Mouse (Mus musculus) ES-Bruce4 (cell line): ENCODE measurements at regions not wholly inside any gene's neighbourhood (a gene's known extent, or its start where the extent isn't known, plus 50 kb on each side); places are given as distances from the start of the nearest gene placed in this dataset.

Experiments used
- H3K27ac ChIP-seq: 2 replicates; pipeline ENCODE4 v1.5.1; 2012; ENCODE audit warnings: low read length, inconsistent platforms; ENCODE audit not compliant: insufficient read depth
- H3K27me3 ChIP-seq: 2 replicates; pipeline ENCODE4 v1.6.1; 2012; ENCODE audit warnings: mild to moderate bottlenecking, low read length, inconsistent platforms; ENCODE audit not compliant: control insufficient read depth, poor library complexity, insufficient read depth, severe bottlenecking
- H3K36me3 ChIP-seq: 2 replicates; pipeline ENCODE4 v1.6.1; 2012; ENCODE audit warnings: inconsistent platforms, mild to moderate bottlenecking, low read length, moderate library complexity; ENCODE audit not compliant: control insufficient read depth, poor library complexity, insufficient read depth, severe bottlenecking
- H3K4me1 ChIP-seq: one replicate; pipeline ENCODE4 v1.8.1; 2011; ENCODE audit warnings: low read length; ENCODE audit not compliant: control insufficient read depth, insufficient read depth
- H3K4me3 ChIP-seq: 2 replicates; pipeline ENCODE4 v1.5.1; 2011; ENCODE audit warnings: low read depth, mild to moderate bottlenecking, low read length
- H3K9ac ChIP-seq: 2 replicates; pipeline ENCODE4 v1.6.1; 2012; ENCODE audit warnings: low read depth, mild to moderate bottlenecking, inconsistent platforms; ENCODE audit not compliant: poor library complexity, severe bottlenecking
- H3K9me3 ChIP-seq: replicated peaks from 2 replicates; pipeline ENCODE4 v1.6.1; 2012; ENCODE audit warnings: mild to moderate bottlenecking, low read length, inconsistent platforms; ENCODE audit not compliant: control insufficient read depth, poor library complexity, insufficient read depth, severe bottlenecking
- CTCF ChIP-seq: IDR thresholded peaks from one replicate; pipeline ENCODE4 v1.8.1; 2011; ENCODE audit warnings: low read depth, low read length
- EP300 ChIP-seq: IDR thresholded peaks from 2 replicates; pipeline ENCODE4 v1.6.1; 2011; ENCODE audit warnings: low read depth, low read length; ENCODE audit not compliant: insufficient read depth
- POLR2A ChIP-seq: IDR thresholded peaks from one replicate; pipeline ENCODE4 v1.8.1; 2011; ENCODE audit warnings: low read length; ENCODE audit not compliant: insufficient read depth

DNA sequence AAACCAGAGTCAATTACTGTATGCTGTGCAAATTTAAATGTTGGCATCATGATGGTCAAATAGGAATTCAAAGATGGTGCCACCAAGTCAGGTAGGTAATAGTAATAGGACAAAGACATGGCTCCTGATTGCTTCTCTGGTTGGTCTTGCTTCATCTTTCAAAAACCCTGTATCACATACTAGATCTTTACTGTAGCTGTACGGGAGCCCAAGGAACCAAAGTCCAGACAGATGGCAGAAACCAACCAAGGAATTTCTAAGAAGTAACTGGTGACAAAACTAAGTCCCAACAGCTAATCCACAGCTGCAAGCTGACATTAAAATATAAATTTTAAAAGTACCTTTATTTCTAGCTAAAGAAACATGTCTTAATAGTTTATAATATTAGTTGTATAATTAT lies 131.7 kb upstream of the Cxxc4 start:
- no peak overlapping the region for H3K9ac ChIP-seq
- H3K4me1 ChIP-seq = no peaks in the 10 kb centered on the region
- no peaks in the 10 kb centered on the region for H3K36me3 ChIP-seq
- no peak for TF ChIP-seq EP300
- TF ChIP-seq POLR2A = no peak
- TF ChIP-seq CTCF = no peak
- 0 out of 2 replicates have a peak, but pooled peaks cover 1% of the 10 kb centered on the region for H3K27me3 ChIP-seq
- H3K4me3 ChIP-seq = no peak overlapping the region
- H3K27ac ChIP-seq = no peak overlapping the region
- no peaks in the 10 kb centered on the region for H3K9me3 ChIP-seq

DNA sequence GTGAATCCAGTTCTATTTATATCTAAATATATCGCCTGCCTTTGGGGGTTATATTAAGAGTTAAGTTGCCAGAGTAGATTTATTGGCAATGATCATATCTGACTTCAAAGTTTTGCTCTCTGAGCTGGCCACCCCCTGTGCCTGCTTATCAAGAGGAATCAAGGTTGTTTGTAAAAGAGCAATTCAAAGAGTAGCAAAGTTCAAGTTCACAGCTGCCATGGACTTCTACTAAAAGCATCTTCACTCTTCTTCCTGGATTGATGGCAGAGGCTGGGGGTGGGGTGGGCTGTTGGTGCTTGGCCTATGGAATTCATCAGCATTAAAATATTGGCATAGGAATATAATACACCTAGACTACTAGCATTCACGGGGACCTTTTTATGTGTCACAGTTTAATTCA lies 131.2 kb upstream of the Cxxc4 start:
- H3K9ac ChIP-seq = no peak overlapping the region
- H3K4me3 ChIP-seq = no peak overlapping the region
- H3K36me3 ChIP-seq = no peaks in the 10 kb centered on the region
- TF ChIP-seq CTCF (no peak), EP300 (no peak)
- H3K4me1 ChIP-seq = no peaks in the 10 kb centered on the region
- H3K27ac ChIP-seq = no peak overlapping the region
- 0 out of 2 replicates have a peak, but pooled peaks cover 1% of the 10 kb centered on the region for H3K27me3 ChIP-seq
- H3K9me3 ChIP-seq = no peaks in the 10 kb centered on the region

DNA sequence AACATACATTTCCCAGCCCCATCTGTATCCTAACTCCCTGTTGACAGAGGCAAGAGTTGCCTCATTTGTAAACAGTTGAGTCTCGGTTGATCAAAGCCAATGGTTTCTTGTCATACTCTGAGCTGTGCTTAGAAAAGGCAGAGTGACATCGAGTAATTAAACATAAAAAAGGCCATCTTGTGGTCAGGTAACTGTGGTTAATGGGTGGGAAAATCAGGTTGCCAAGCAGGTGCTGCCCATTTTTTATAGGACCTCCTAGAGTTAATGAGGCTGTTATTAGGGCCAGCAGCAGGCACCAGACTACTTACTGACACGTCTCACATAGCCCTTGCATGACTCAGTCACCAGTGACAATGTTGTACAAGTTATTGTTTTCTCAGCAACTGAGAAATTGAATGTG lies 130.7 kb upstream of the Cxxc4 start:
- TF ChIP-seq EP300 = no peak
- TF ChIP-seq CTCF = no peak
- TF ChIP-seq POLR2A = no peak
- no peaks in the 10 kb centered on the region for H3K36me3 ChIP-seq
- H3K9ac ChIP-seq = no peak overlapping the region
- H3K27ac ChIP-seq = no peak overlapping the region
- no peaks in the 10 kb centered on the region for H3K9me3 ChIP-seq
- H3K4me1 ChIP-seq = no peaks in the 10 kb centered on the region
- 0 out of 2 replicates have a peak, but pooled peaks cover 1% of the 10 kb centered on the region for H3K27me3 ChIP-seq
- H3K4me3 ChIP-seq = no peak overlapping the region

DNA sequence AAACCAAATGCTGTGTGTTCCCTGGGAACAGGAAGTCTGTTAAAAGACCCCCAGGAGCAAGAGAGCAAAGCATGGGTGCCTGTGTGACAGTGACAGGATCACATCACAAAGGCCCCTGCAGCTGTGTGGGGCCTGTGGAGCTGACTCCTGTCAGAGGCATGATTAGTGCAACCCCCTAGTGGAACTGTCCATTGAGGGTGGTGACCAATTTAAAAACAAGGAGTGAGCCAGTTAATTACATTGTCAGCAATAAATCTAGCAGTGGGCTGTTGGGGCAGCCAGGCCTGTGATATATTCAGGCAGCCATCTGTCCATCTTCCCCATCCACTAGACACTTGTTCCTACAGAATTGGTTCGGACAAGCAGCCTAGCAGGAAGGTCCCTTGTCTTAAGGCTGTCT lies 121.8 kb upstream of the Cxxc4 start:
- H3K4me1 ChIP-seq = no peaks in the 10 kb centered on the region
- H3K27me3 ChIP-seq = no peaks in the 10 kb centered on the region
- H3K4me3 ChIP-seq = no peak overlapping the region
- no peak overlapping the region for H3K27ac ChIP-seq
- H3K9me3 ChIP-seq = no peaks in the 10 kb centered on the region
- TF ChIP-seq EP300 (no peak), POLR2A (no peak), CTCF (no peak)
- no peak overlapping the region for H3K9ac ChIP-seq
- no peaks in the 10 kb centered on the region for H3K36me3 ChIP-seq

DNA sequence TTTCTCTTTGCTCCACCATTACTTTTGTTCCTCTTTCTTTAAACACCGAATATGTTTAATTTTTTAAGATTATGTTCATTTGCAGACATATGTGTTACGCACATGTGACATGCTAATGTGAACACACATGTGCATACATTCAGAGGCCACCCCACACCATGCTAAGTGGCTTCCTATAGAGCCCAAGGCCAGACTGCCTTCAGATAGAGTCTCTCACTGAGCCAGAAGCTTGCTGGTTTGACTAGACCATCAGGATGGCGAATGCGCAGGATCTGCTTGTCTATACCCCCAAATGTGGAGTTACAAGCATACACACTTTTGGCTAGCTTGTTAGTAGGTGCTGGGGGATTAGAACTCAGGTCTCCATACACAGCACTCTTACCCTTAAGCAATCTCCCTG lies 121.3 kb upstream of the Cxxc4 start:
- H3K27ac ChIP-seq = no peak overlapping the region
- H3K4me1 ChIP-seq = no peaks in the 10 kb centered on the region

DNA sequence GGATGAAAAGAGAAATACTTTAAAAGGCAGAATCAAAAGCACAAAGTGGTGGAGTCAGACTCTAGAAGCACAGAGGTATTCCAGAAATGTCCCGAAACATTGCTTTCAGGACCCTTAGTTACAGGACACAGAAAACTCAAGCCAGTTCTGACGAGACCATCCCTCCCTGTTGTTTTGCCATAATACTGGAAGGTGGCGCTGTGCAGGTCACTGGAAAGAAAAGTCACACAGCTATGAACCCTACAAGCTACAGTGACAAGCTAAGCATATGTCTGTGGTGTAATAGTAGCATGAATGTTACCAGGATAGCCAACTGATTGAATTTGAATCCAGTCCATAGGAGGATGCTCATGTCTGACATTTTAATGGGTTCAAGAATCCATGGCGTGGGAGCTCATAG lies 117.4 kb upstream of the Cxxc4 start:
- H3K9ac ChIP-seq = no peak overlapping the region
- no peak overlapping the region for H3K4me3 ChIP-seq
- H3K4me1 ChIP-seq = no peaks in the 10 kb centered on the region
- H3K9me3 ChIP-seq = no peaks in the 10 kb centered on the region
- no peak for TF ChIP-seq POLR2A
- no peak for TF ChIP-seq CTCF
- TF ChIP-seq EP300 = no peak
- H3K27ac ChIP-seq = no peak overlapping the region
- H3K27me3 ChIP-seq = no peaks in the 10 kb centered on the region
- H3K36me3 ChIP-seq = no peaks in the 10 kb centered on the region

More for the DNA sequence above, 121.3 kb upstream of the Cxxc4 start:
- Histone ChIP-seq H3K27me3 (no peaks in the 10 kb centered on the region), H3K36me3 (no peaks in the 10 kb centered on the region), H3K9ac (no peak overlapping the region), H3K9me3 (no peaks in the 10 kb centered on the region), H3K4me3 (no peak overlapping the region)
- TF ChIP-seq POLR2A (no peak), EP300 (no peak), CTCF (no peak)

DNA sequence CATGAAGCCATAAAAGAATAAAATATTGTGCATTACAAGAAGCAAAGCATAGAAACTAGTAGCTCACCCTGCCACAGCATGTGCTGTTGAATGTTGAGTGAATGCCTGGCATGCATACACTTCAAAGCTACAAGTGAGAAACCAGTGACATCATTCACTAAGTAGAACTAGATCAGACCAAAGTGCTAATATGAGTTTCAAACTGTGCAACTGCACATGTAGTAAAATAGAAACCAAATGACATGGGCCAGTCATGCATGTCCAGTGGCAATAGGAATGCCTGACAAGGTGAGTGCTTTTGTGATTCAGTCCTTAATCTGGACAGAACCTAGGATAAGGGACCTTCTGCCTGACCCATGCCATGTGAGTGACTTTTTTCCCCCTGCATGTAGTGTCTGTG lies 111.3 kb upstream of the Cxxc4 start:
- Histone ChIP-seq H3K4me3 (no peak overlapping the region), H3K9ac (no peak overlapping the region), H3K4me1 (no peaks in the 10 kb centered on the region), H3K27ac (no peak overlapping the region), H3K9me3 (no peaks in the 10 kb centered on the region), H3K36me3 (no peaks in the 10 kb centered on the region), H3K27me3 (no peaks in the 10 kb centered on the region)
- TF ChIP-seq EP300 (no peak), CTCF (no peak), POLR2A (no peak)
